Mouse (Mus musculus) spleen, postnatal 10 days (tissue): ENCODE data around the gene Cspg5.
A peak's percentile ranks its signal among the peaks of the same experiment; 100 is the strongest.

Experiments
- DNase-seq, 2 experiments: peaks; one replicate each; pipeline ENCODE4 v3.0.0; 2021 to 2022; ENCODE audit warnings: low spot score in 2 of 2

The Cspg5 gene

GRCm38 (mm10) chr9:110243221-110243833 lies at the start of gene Cspg5:
Gene Cspg5 (plus strand): TSS chr9:110243783.
- DNase-seq = no peak

- DNase-seq = no peak
Observed at GRCm38 (mm10) chr9:110199870-110200269, 43.7 kb upstream of the Cspg5 start.

- DNase-seq = no peak
Observed at GRCm38 (mm10) chr9:110205526-110206404, 37.8 kb upstream of the Cspg5 start.

- no peak for DNase-seq
Observed at GRCm38 (mm10) chr9:110206437-110206836, 37.1 kb upstream of the Cspg5 start.

GRCm38 (mm10) chr9:110208265-110208664 lies 35.3 kb upstream of the Cspg5 start:
- DNase-seq = no peak

- no peak for DNase-seq
Observed at GRCm38 (mm10) chr9:110208967-110209366, 34.6 kb upstream of the Cspg5 start.

GRCm38 (mm10) chr9:110224273-110224672 lies 19.3 kb upstream of the Cspg5 start:
- no peak for DNase-seq

- no peak for DNase-seq
Observed at GRCm38 (mm10) chr9:110226191-110226590, 17.4 kb upstream of the Cspg5 start.

GRCm38 (mm10) chr9:110228671-110229070 lies 14.9 kb upstream of the Cspg5 start:
- DNase-seq = no peak

GRCm38 (mm10) chr9:110229112-110229511 lies 14.5 kb upstream of the Cspg5 start:
- DNase-seq = no peak

- no peak for DNase-seq
Observed at GRCm38 (mm10) chr9:110229566-110230248, 13.9 kb upstream of the Cspg5 start.

- DNase-seq = no peak
Observed at GRCm38 (mm10) chr9:110230395-110231071, 13.1 kb upstream of the Cspg5 start.

GRCm38 (mm10) chr9:110234962-110235361 lies 8.6 kb upstream of the Cspg5 start:
- no peak for DNase-seq

- no peak for DNase-seq
Observed at GRCm38 (mm10) chr9:110244567-110244888, 945 bp downstream of the Cspg5 start.

GRCm38 (mm10) chr9:110244889-110245589 lies 1.5 kb downstream of the Cspg5 start:
- DNase-seq = peak; percentile 13 to 30

GRCm38 (mm10) chr9:110245590-110246320 lies 2.2 kb downstream of the Cspg5 start:
- DNase-seq = peak; percentile 7 to 39

GRCm38 (mm10) chr9:110246321-110246640 lies 2.7 kb downstream of the Cspg5 start:
- DNase-seq = peak in 1 of 2 experiments; percentile 7

- no peak for DNase-seq
Observed at GRCm38 (mm10) chr9:110247049-110247448, 3.5 kb downstream of the Cspg5 start.

- no peak for DNase-seq
Observed at GRCm38 (mm10) chr9:110248861-110249260, 5.3 kb downstream of the Cspg5 start.

GRCm38 (mm10) chr9:110249823-110250543 lies 6.4 kb downstream of the Cspg5 start:
- DNase-seq = no peak
